Mouse (Mus musculus) megakaryocyte, embryonic 14.5 days (primary cell): Measurements from ENCODE around the gene Col9a3. TPM values are rescaled to one million over a fixed set of nuclear protein-coding genes. Genes with fewer than 3 reads are reported as not detected.

Experiments used
- H3K27me3 ChIP-seq: replicated peaks from 2 replicates; pipeline ENCODE3; 2012; ENCODE audit warnings: inconsistent platforms
- H3K36me3 ChIP-seq: replicated peaks from 2 replicates; pipeline ENCODE3; 2012; ENCODE audit warnings: low read length, inconsistent platforms, mixed read lengths
- H3K4me1 ChIP-seq: 2 replicates; pipeline ENCODE4 v1.6.1; 2012; ENCODE audit warnings: inconsistent platforms
- H3K4me3 ChIP-seq: replicated peaks from 2 replicates; pipeline ENCODE3; 2012; ENCODE audit warnings: moderate library complexity, mild to moderate bottlenecking, inconsistent platforms
- H3K9me3 ChIP-seq: 2 replicates; pipeline ENCODE4 v1.6.1; 2012; ENCODE audit warnings: inconsistent platforms
- FLI1 ChIP-seq: IDR thresholded peaks from 2 replicates; pipeline ENCODE4 v1.6.1; 2012; ENCODE audit warnings: low read length, inconsistent platforms, mixed read lengths
- GATA1 ChIP-seq: IDR thresholded peaks from 3 replicates; pipeline ENCODE4 v1.6.1; 2012; ENCODE audit warnings: mixed read lengths, low read length, inconsistent platforms, borderline replicate concordance
- polyA plus RNA-seq: library from polyadenylated mRNA; stranded (reverse); fragments of >175 nt; gene quantifications from 2 replicates; pipeline ENCODE4 v1.2.3, GENCODE M21; 2012; ENCODE audit warnings: low replicate concordance; ENCODE audit not compliant: insufficient read depth

Gene Col9a3
- polyA plus RNA-seq, 1 experiment: 1.9 TPM

DNA sequence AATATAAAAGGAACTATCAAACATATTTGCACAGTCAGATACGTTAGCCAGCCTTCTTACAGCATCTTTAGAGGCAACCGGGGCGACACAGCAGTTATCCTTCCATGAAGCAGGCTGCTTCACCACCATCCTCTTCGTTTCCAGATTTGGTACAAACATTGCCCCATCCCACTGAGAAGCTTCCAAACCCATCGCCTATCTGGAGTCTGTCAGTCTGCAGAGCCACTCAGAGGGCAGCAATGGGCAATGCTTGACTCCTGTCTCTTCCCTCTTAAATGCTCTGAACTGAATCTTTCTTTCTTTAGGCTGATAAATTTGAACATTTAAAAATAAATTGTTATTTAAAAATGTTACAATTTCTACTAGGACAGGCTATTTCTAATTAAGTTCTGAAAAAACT is 60.8 kb downstream of the Col9a3 start:
- H3K27me3 ChIP-seq: peaks cover 9% of the 10 kb centered on the region
- H3K9me3 ChIP-seq: no peaks in the 10 kb centered on the region
- H3K4me1 ChIP-seq: peaks cover 13% of the 10 kb centered on the region
- no peak overlapping the region for H3K4me3 ChIP-seq
- H3K36me3 ChIP-seq: peaks cover 43% of the 10 kb centered on the region
- TF ChIP-seq FLI1: no peak
- TF ChIP-seq GATA1: no peak

DNA sequence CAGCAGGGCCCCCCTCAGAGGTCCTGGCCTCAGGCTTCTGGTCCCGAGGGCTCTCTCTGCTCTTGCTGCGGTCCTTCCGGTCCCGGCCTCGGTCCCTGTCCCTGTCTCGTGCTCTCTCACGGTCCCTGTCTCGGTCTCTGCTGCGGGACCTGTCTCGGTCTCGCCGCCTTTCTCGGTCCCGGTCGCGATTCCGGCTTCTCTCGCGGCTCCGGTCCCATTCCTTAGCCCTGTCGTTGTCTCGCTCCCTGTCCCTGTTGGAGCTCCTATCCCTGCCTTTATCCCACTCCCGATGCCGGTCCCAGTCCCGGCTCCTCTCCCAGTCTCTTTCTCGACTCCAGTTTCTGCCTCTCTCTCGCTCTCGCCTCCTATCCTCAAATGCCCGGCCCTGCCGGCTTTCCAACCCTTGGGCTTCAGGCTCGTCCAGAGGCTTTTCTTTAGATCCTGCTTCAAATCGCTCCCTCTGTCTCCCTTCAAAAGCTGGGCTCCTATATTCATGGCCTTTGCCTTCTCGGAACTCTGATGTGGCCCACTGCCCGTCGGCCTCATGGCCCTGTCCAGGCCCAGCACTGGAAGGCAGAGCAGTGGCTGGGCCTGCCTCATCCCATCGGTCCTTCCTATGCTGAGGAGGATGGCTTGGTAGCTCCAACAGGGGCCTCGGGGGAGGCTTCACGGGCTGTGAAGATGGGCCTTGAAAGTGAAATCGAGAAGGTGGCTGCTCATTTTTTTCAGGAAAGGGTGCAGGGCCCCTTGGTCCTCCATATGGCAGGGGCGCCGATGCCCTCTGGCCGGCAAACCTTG is 62.0 kb downstream of the Col9a3 start:
- Histone ChIP-seq H3K36me3 (peaks cover 51% of the 10 kb centered on the region), H3K9me3 (no peaks in the 10 kb centered on the region), H3K27me3 (peaks cover 4% of the 10 kb centered on the region), H3K4me3 (no peak overlapping the region), H3K4me1 (peaks cover 13% of the 10 kb centered on the region)
- TF ChIP-seq GATA1 (no peak), FLI1 (no peak)

DNA sequence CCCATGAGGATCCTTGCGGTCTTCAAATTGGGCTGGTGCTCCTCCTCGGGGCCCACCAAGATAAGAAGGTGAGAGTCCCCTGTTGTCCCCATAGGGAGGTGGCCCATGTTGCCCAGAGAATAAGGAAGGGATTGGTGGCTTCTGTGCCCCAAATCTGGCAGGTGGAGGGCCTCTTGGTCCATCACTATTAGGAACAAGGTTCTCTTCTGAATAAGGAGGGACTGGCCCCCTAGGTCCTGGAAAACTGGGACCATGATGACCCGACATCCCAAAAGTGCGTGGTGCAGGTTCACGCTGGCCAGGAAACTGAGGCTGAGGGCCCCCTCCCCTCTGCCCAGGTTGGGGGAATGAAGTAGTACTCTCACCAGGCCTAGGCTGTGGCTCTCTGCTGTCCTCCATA is 62.9 kb downstream of the Col9a3 start:
- Histone ChIP-seq H3K4me1 (peaks cover 10% of the 10 kb centered on the region), H3K9me3 (no peaks in the 10 kb centered on the region), H3K36me3 (peaks cover 61% of the 10 kb centered on the region), H3K4me3 (no peak overlapping the region), H3K27me3 (no peaks in the 10 kb centered on the region)
- TF ChIP-seq GATA1 (no peak), FLI1 (no peak)

- no peak for TF ChIP-seq GATA1
- TF ChIP-seq FLI1: no peak
- H3K36me3 ChIP-seq: peaks cover 76% of the 10 kb centered on the region
- H3K27me3 ChIP-seq: no peaks in the 10 kb centered on the region
These were observed 64.4 kb downstream of the Col9a3 start for GRCm38 (mm10) chr2:180662008-180662407.

More at GRCm38 (mm10) chr2:180662008-180662407, 64.4 kb downstream of the Col9a3 start:
- Histone ChIP-seq H3K4me3 (no peak overlapping the region), H3K9me3 (no peaks in the 10 kb centered on the region), H3K4me1 (peaks cover 5% of the 10 kb centered on the region)

Other genes with a start within 250 kb of the Col9a3 start
- 10.4 and 49.9 TPM in 2 replicates for gene Slco4a1, start 141.5 kb upstream of the Col9a3 start, polyA plus RNA-seq
- gene Ntsr1, start 97.8 kb upstream of the Col9a3 start, polyA plus RNA-seq: not detected in 2 replicates
- 9.1 and 22.4 TPM in 2 replicates for gene Mrgbp, start 16.5 kb upstream of the Col9a3 start, polyA plus RNA-seq
- gene Ogfr, start 8.5 kb upstream of the Col9a3 start, polyA plus RNA-seq: 94.3 and 124 TPM in 2 replicates
- 0.44 TPM in 1 of 2 replicates, not detected in the other for gene Tcfl5, start 44.9 kb downstream of the Col9a3 start, polyA plus RNA-seq
- 3.4 and 8.4 TPM in 2 replicates for gene Dido1, start 112.2 kb downstream of the Col9a3 start, polyA plus RNA-seq
- gene Gid8, start 112.3 kb downstream of the Col9a3 start, polyA plus RNA-seq: 10.8 TPM in 1 of 2 replicates, not detected in the other
- 3.5 and 6.1 TPM in 2 replicates for gene Slc17a9, start 127.5 kb downstream of the Col9a3 start, polyA plus RNA-seq
- not detected in 2 replicates for gene Bhlhe23, start 179.1 kb downstream of the Col9a3 start, polyA plus RNA-seq